In the genomic region with DNA sequence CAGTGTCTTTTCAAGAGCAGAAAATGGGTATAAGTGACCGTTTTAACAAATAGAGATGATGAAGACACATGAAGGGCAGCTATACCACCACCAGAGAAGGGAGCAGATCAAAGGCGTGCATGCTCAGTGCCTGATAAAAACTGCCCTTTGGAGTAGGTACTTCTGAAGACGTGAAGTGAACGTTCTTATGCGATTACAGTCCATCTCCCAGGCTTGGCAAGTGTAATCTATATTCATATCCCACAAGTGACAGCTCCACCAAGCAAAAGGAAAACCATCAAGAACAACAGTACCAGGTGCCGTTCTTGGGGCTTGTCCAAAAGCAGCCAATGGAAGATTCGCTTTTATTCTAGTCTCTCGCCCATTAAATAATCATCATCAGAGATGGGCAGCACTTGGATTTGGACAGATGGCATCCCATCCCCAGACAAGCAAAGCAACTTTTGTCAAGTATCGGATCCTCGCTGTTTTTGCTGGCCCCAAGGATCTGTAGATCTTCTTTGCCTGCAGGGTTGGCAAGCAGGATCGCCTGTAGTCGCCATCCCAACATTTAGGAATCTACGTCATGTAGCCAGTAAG, we compare ENCODE assay signal across 9 mouse cellular contexts. TPM values are rescaled to one million over a fixed set of nuclear protein-coding genes. Genes with fewer than 3 reads are reported as not detected.
DNase-seq lines count a peak whose midpoint lies in the region; ATAC-seq and TF ChIP-seq lines count a peak whose summit lies in the region.
"Had no signal": no experiment of that assay in that cellular context is flagged by ENCODE, and none has a peak within 500 bp of the region (broad histone marks: within the 10 kb centered on the region; RNA-seq: fewer than 3 reads in every experiment).

No protein-coding gene starts in this region.

- H3K4me1 ChIP-seq in kidney, adult 2 months (ENCODE audit: control insufficient read depth, insufficient read depth, low read length): peaks cover 27% of the 10 kb centered on the region
- H3K4me1 ChIP-seq in forebrain, embryonic 14.5 days (ENCODE audit: control insufficient read depth, insufficient read depth, low read length): peaks cover 27% of the 10 kb centered on the region
- H3K4me1 ChIP-seq in limb, embryonic 11.5 days (ENCODE audit: control insufficient read depth, insufficient read depth, low read length): peaks cover 13% of the 10 kb centered on the region

- no peak overlapping the region for H3K27ac ChIP-seq in kidney, adult 2 months (ENCODE audit: insufficient read depth, low read depth, low read length)
- H3K27ac ChIP-seq in forebrain, embryonic 14.5 days (ENCODE audit: low read depth, low read length): no peak overlapping the region
- no peak overlapping the region for H3K27ac ChIP-seq in limb, embryonic 11.5 days (replicated peaks; ENCODE audit: low read depth, low read length)

- no peaks in the 10 kb centered on the region for H3K9me3 ChIP-seq in forebrain, embryonic 14.5 days (replicated peaks; ENCODE audit: control insufficient read depth, low read length)
- H3K9me3 ChIP-seq in limb, embryonic 11.5 days (ENCODE audit: control insufficient read depth, low read length): no peaks in the 10 kb centered on the region

- H3K36me3 ChIP-seq in kidney, adult 2 months (ENCODE audit: control insufficient read depth, insufficient read depth, low read length): no peaks in the 10 kb centered on the region
- H3K36me3 ChIP-seq in forebrain, embryonic 14.5 days (ENCODE audit: control insufficient read depth, insufficient read depth, low read length): no peaks in the 10 kb centered on the region
- H3K36me3 ChIP-seq in limb, embryonic 11.5 days (ENCODE audit: control insufficient read depth, insufficient read depth, low read length): no peaks in the 10 kb centered on the region

- no peak for TF ChIP-seq POLR2A in kidney, adult 2 months (IDR thresholded peaks at IDR 0.05; ENCODE audit: low read depth, low read length)

- H3K4me2 ChIP-seq in forebrain, embryonic 14.5 days (ENCODE audit: low read length): peak overlapping the region; percentile 78
- peak overlapping the region; percentile 67 for H3K4me2 ChIP-seq in limb, embryonic 11.5 days (ENCODE audit: low read depth, severe bottlenecking)

- peak; percentile 21 for DNase-seq in kidney, adult 2 months
- no peak for DNase-seq in kidney, adult 8-10 months
- DNase-seq in brain, adult 2 months (ENCODE audit: low read depth, low spot score): peak; percentile 77
- DNase-seq in forebrain, embryonic 14.5 days (ENCODE audit: low spot score): peak; percentile 43
- no peak for DNase-seq in limb, embryonic 11.5 days (ENCODE audit: low spot score)
- DNase-seq in right cerebral cortex, postnatal 10 days (ENCODE audit: low spot score in 2 of 2): peak; percentile 42 to 51
- DNase-seq in urinary bladder, postnatal 25 days (ENCODE audit: low spot score): no peak
- no peak for DNase-seq in adrenal gland, postnatal 10 days

- peak overlapping the region; percentile 94 for H3K9ac ChIP-seq in forebrain, embryonic 14.5 days (ENCODE audit: low read length)
- no peak overlapping the region for H3K9ac ChIP-seq in limb, embryonic 11.5 days (ENCODE audit: low read length)

- peak overlapping the region; percentile 51 for H3K4me3 ChIP-seq in kidney, adult 2 months (ENCODE audit: insufficient read depth, low read depth, low read length)
- H3K4me3 ChIP-seq in forebrain, embryonic 14.5 days (ENCODE audit: low read depth, low read length): peak overlapping the region; percentile 93
- peak overlapping the region; percentile 87 for H3K4me3 ChIP-seq in limb, embryonic 11.5 days (ENCODE audit: low read depth, low read length)

- no peaks in the 10 kb centered on the region for H3K27me3 ChIP-seq in kidney, adult 2 months (replicated peaks; ENCODE audit: control insufficient read depth, insufficient read depth, low read length)
- no peaks in the 10 kb centered on the region for H3K27me3 ChIP-seq in forebrain, embryonic 14.5 days (replicated peaks; ENCODE audit: control insufficient read depth, insufficient read depth, low read length)
- H3K27me3 ChIP-seq in limb, embryonic 11.5 days (ENCODE audit: control insufficient read depth, insufficient read depth, low read length): no peaks in the 10 kb centered on the region

- TF ChIP-seq CTCF in kidney, adult 2 months (conservative IDR thresholded peaks at IDR 0.05; ENCODE audit: insufficient read depth, insufficient read length, low read depth, low read length): no peak

- WGBS in kidney, adult 2 months: 58% methylated on average over 13 of the region's 13 CpGs
- 52% methylated on average over 13 of the region's 13 CpGs for WGBS in forebrain, embryonic 14.5 days
- WGBS in limb, embryonic 11.5 days: 76% methylated on average over 13 of the region's 13 CpGs

- ATAC-seq in forebrain, embryonic 14.5 days: no peak
- no peak for ATAC-seq in limb, embryonic 11.5 days (ENCODE audit: insufficient number of reproducible peaks, low FRiP score, low TSS enrichment, low read depth)

RNA-seq across cellular contexts. Expression of gene Rapgef2, which starts 1.1 kb away (rescaled TPM):
- polyA plus RNA-seq in kidney, adult 2 months (2012; rRNA removed): 7.6 and 8.0 TPM in 2 replicates
- polyA plus RNA-seq in forebrain, embryonic 14.5 days (2014; fragmentation: Nextera tagmentation; extraction: Ambion mirVana): 9.7 and 10.5 TPM in 2 replicates
- polyA plus RNA-seq in limb, embryonic 11.5 days (2014; fragmentation: Nextera tagmentation; extraction: Ambion mirVana): 5.6 and 8.7 TPM in 2 replicates
- 10 to 100 TPM; 25.2 to 30.4 TPM for total RNA-seq in adrenal gland, postnatal 10 days (2021)

RNA-seq across cellular contexts. Expression of gene Gm17359, which starts 51.3 kb away (rescaled TPM):
- polyA plus RNA-seq in kidney, adult 2 months (2012; rRNA removed): 0.08 and 0.10 TPM in 2 replicates
- polyA plus RNA-seq in forebrain, embryonic 14.5 days (2014; fragmentation: Nextera tagmentation; extraction: Ambion mirVana): 0.17 TPM in 1 of 2 replicates, not detected in the other
- polyA plus RNA-seq in limb, embryonic 11.5 days (2014; fragmentation: Nextera tagmentation; extraction: Ambion mirVana): 0.11 TPM in 1 of 2 replicates, not detected in the other
- not detected for total RNA-seq in adrenal gland, postnatal 10 days (2021)
- total RNA-seq: CH12.LX had no signal

Comparison
In these comparisons a context has a peak if more than half of its experiments do, and no peak if none do; other contexts are left out.
1. DNase-seq: peak in kidney, adult 2 months (single experiment), brain, adult 2 months (single experiment), forebrain, embryonic 14.5 days (single experiment) and right cerebral cortex, postnatal 10 days (2 of 2); none in kidney, adult 8-10 months (0 of 2), limb, embryonic 11.5 days (single experiment), urinary bladder, postnatal 25 days (single experiment) and adrenal gland, postnatal 10 days (single experiment).
2. Peak in every context shown above with its lines, with median percentiles within 50 percentile points of each other: H3K4me3 ChIP-seq.